Mouse (Mus musculus) lung, postnatal 0 days (tissue): ENCODE measurements around the gene Kcnc2.

ENCODE experiments used
- CTCF ChIP-seq: IDR thresholded peaks from 2 replicates; pipeline ENCODE4 v1.5.1; 2016; ENCODE audit warnings: antibody characterized with exemption, mild to moderate bottlenecking
- EP300 ChIP-seq: IDR thresholded peaks from 2 replicates; pipeline ENCODE4 v1.6.1; 2016; ENCODE audit warnings: antibody characterized with exemption, mild to moderate bottlenecking, control low read depth

- TF ChIP-seq CTCF (no peak), EP300 (no peak)
These were observed 152.4 kb downstream of the Kcnc2 start for GRCm38 (mm10) chr10:112423327-112423726.
